Mouse (Mus musculus): ENCODE data around the gene Tdrd9. TPM values are rescaled to one million over a fixed set of nuclear protein-coding genes. Genes with fewer than 3 reads are reported as not detected.

Gene Tdrd9
- total and polyA plus RNA-seq, 3 experiments = 0.09 to 0.10 TPM; not detected in 1

- TF ChIP-seq EP300 (IDR thresholded peaks at IDR 0.05; ENCODE audit: insufficient read depth, low read depth, low read length) (no peak), POLR2A (IDR thresholded peaks at IDR 0.05; ENCODE audit: insufficient read depth, low read depth, low read length) (no peak), CTCF (IDR thresholded peaks at IDR 0.05) (no peak)
- 61% methylated on average over 4 of the region's 4 CpGs for WGBS
Observed at GRCm38 (mm10) chr12:112016346-112016745, 45.0 kb downstream of the Tdrd9 start.

GRCm38 (mm10) chr12:112023306-112023705 lies 51.9 kb downstream of the Tdrd9 start:
- no peak overlapping the region for H3K27ac ChIP-seq
- H3K4me3 ChIP-seq = no peak overlapping the region
- no peaks in the 10 kb centered on the region for H3K27me3 ChIP-seq (ENCODE audit: control insufficient read depth, insufficient read depth, low read length)
- no peaks in the 10 kb centered on the region for H3K79me2 ChIP-seq (replicated peaks; ENCODE audit: control insufficient read depth, insufficient read depth, low read length)
- no peaks in the 10 kb centered on the region for H3K36me3 ChIP-seq (ENCODE audit: control insufficient read depth, insufficient read depth, low read length)
- 65% methylated on average over 2 of the region's 2 CpGs for WGBS
- no peak overlapping the region for H3K9ac ChIP-seq (ENCODE audit: low read depth, low read length)
- TF ChIP-seq CTCF (IDR thresholded peaks at IDR 0.05) (no peak), EP300 (IDR thresholded peaks at IDR 0.05; ENCODE audit: insufficient read depth, low read depth, low read length) (no peak), POLR2A (IDR thresholded peaks at IDR 0.05; ENCODE audit: insufficient read depth, low read depth, low read length) (no peak)
- intact Hi-C loops (cut with DNase I) = no loop called here
- DNase-seq = no peak
- H3K4me1 ChIP-seq (ENCODE audit: control insufficient read depth, insufficient read depth, low read length) = no peaks in the 10 kb centered on the region

More at GRCm38 (mm10) chr12:112016346-112016745, 45.0 kb downstream of the Tdrd9 start:
- Histone ChIP-seq H3K4me1 (ENCODE audit: control insufficient read depth, insufficient read depth, low read length) (no peaks in the 10 kb centered on the region), H3K27me3 (ENCODE audit: control insufficient read depth, insufficient read depth, low read length) (no peaks in the 10 kb centered on the region), H3K79me2 (replicated peaks; ENCODE audit: control insufficient read depth, insufficient read depth, low read length) (no peaks in the 10 kb centered on the region), H3K27ac (no peak overlapping the region), H3K4me3 (no peak overlapping the region), H3K36me3 (ENCODE audit: control insufficient read depth, insufficient read depth, low read length) (no peaks in the 10 kb centered on the region), H3K9ac (ENCODE audit: low read depth, low read length) (no peak overlapping the region)
- intact Hi-C loops (cut with DNase I) = no loop called here
- DNase-seq = no peak

- Histone ChIP-seq H3K27ac (no peak overlapping the region), H3K4me3 (no peak overlapping the region), H3K27me3 (ENCODE audit: control insufficient read depth, insufficient read depth, low read length) (no peaks in the 10 kb centered on the region), H3K36me3 (ENCODE audit: control insufficient read depth, insufficient read depth, low read length) (no peaks in the 10 kb centered on the region), H3K9ac (ENCODE audit: low read depth, low read length) (no peak overlapping the region), H3K4me1 (ENCODE audit: control insufficient read depth, insufficient read depth, low read length) (no peaks in the 10 kb centered on the region), H3K79me2 (replicated peaks; ENCODE audit: control insufficient read depth, insufficient read depth, low read length) (no peaks in the 10 kb centered on the region)
- no peak for TF ChIP-seq POLR2A (IDR thresholded peaks at IDR 0.05; ENCODE audit: insufficient read depth, low read depth, low read length)
- TF ChIP-seq EP300 (IDR thresholded peaks at IDR 0.05; ENCODE audit: insufficient read depth, low read depth, low read length) = no peak
- no peak for TF ChIP-seq CTCF (IDR thresholded peaks at IDR 0.05)
- WGBS = 85% methylated on average over 17 of the region's 17 CpGs
- DNase-seq = no peak
- intact Hi-C loops (cut with DNase I) = no loop called here
Observed at GRCm38 (mm10) chr12:112024581-112025310, 53.4 kb downstream of the Tdrd9 start.

GRCm38 (mm10) chr12:112025457-112025856 lies 54.1 kb downstream of the Tdrd9 start:
- intact Hi-C loops (cut with DNase I) = no loop called here
- no peak overlapping the region for H3K27ac ChIP-seq
- no peaks in the 10 kb centered on the region for H3K79me2 ChIP-seq (replicated peaks; ENCODE audit: control insufficient read depth, insufficient read depth, low read length)
- no peak overlapping the region for H3K9ac ChIP-seq (ENCODE audit: low read depth, low read length)
- H3K36me3 ChIP-seq (ENCODE audit: control insufficient read depth, insufficient read depth, low read length) = no peaks in the 10 kb centered on the region
- no peaks in the 10 kb centered on the region for H3K27me3 ChIP-seq (ENCODE audit: control insufficient read depth, insufficient read depth, low read length)
- H3K4me3 ChIP-seq = no peak overlapping the region
- no peak for DNase-seq
- 85% methylated on average over 13 of the region's 13 CpGs for WGBS
- TF ChIP-seq CTCF (IDR thresholded peaks at IDR 0.05) = no peak
- TF ChIP-seq EP300 (IDR thresholded peaks at IDR 0.05; ENCODE audit: insufficient read depth, low read depth, low read length) = no peak
- no peak for TF ChIP-seq POLR2A (IDR thresholded peaks at IDR 0.05; ENCODE audit: insufficient read depth, low read depth, low read length)
- H3K4me1 ChIP-seq (ENCODE audit: control insufficient read depth, insufficient read depth, low read length) = no peaks in the 10 kb centered on the region

GRCm38 (mm10) chr12:112025907-112026645 lies 54.7 kb downstream of the Tdrd9 start:
- Histone ChIP-seq H3K4me1 (ENCODE audit: control insufficient read depth, insufficient read depth, low read length) (no peaks in the 10 kb centered on the region), H3K27ac (no peak overlapping the region), H3K36me3 (ENCODE audit: control insufficient read depth, insufficient read depth, low read length) (no peaks in the 10 kb centered on the region), H3K79me2 (replicated peaks; ENCODE audit: control insufficient read depth, insufficient read depth, low read length) (no peaks in the 10 kb centered on the region), H3K9ac (ENCODE audit: low read depth, low read length) (no peak overlapping the region), H3K27me3 (ENCODE audit: control insufficient read depth, insufficient read depth, low read length) (no peaks in the 10 kb centered on the region), H3K4me3 (no peak overlapping the region)
- no peak for TF ChIP-seq POLR2A (IDR thresholded peaks at IDR 0.05; ENCODE audit: insufficient read depth, low read depth, low read length)
- no peak for TF ChIP-seq EP300 (IDR thresholded peaks at IDR 0.05; ENCODE audit: insufficient read depth, low read depth, low read length)
- TF ChIP-seq CTCF (IDR thresholded peaks at IDR 0.05) = no peak
- whole genome bisulfite sequencing = 64% methylated on average over 14 of the region's 14 CpGs
- no peak for DNase-seq
- intact Hi-C loops (cut with DNase I) = no loop called here

- TF ChIP-seq POLR2A (IDR thresholded peaks at IDR 0.05; ENCODE audit: insufficient read depth, low read depth, low read length) = no peak
- no peak for TF ChIP-seq EP300 (IDR thresholded peaks at IDR 0.05; ENCODE audit: insufficient read depth, low read depth, low read length)
- no peak for TF ChIP-seq CTCF (IDR thresholded peaks at IDR 0.05)
- H3K36me3 ChIP-seq (ENCODE audit: control insufficient read depth, insufficient read depth, low read length) = no peaks in the 10 kb centered on the region
- intact Hi-C loops (cut with DNase I) = no loop called here
- WGBS = 56% methylated on average over 4 of the region's 4 CpGs
- no peaks in the 10 kb centered on the region for H3K4me1 ChIP-seq (ENCODE audit: control insufficient read depth, insufficient read depth, low read length)
- H3K4me3 ChIP-seq = no peak overlapping the region
- DNase-seq = no peak
- H3K27ac ChIP-seq = no peak overlapping the region
- no peaks in the 10 kb centered on the region for H3K79me2 ChIP-seq (replicated peaks; ENCODE audit: control insufficient read depth, insufficient read depth, low read length)
- no peak overlapping the region for H3K9ac ChIP-seq (ENCODE audit: low read depth, low read length)
- no peaks in the 10 kb centered on the region for H3K27me3 ChIP-seq (ENCODE audit: control insufficient read depth, insufficient read depth, low read length)
Observed at GRCm38 (mm10) chr12:112027408-112027807, 56.0 kb downstream of the Tdrd9 start.
